Mouse (Mus musculus): ENCODE data around the gene Emcn.

- TF ChIP-seq TAL1 (IDR thresholded peaks at IDR 0.05; ENCODE audit: low read length) (no peak), GATA1 (IDR thresholded peaks at IDR 0.05; ENCODE audit: low read length) (no peak)
Measured at GRCm38 (mm10) chr3:137467386-137467785, 126.5 kb downstream of the Emcn start.
